Comparison of ENCODE assay signal across 8 mouse cellular contexts in the genomic region with DNA sequence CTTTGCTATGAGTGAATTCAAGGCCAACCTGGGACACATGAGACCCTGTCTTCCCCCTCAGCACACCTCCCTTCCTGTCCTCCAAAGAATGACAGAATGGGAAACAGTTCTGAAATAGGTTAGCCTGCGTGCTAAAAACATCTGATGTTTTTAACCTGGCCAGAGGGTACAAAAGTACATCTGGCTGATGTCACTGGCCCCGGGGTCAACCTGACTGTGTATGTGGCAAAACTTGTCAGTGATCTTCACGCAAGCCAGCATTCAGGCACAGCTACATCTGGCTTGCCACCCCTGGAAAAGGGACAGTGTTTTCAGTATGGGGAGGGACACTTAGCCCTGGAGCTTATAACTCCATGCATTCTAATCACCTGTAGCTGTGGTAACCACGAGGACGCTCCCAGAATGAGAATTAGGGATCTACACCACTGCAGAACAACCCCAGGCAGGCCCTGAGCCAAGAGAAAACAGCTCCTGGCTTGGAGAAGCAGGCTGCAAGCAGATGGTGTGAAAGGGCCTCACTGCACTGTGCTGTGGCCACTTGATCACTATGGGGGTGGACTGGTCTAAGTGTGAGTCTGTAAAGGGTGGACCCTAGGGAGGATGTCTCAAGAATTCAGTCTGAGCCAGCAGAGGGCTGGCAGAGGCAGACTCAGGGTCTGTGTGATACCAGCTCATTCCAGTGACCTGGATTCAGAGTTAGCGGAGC. TPM values are rescaled to one million over a fixed set of nuclear protein-coding genes. Genes with fewer than 3 reads are reported as not detected.
DNase-seq lines count a peak whose midpoint lies in the region; ATAC-seq and TF ChIP-seq lines count a peak whose summit lies in the region.

No protein-coding gene starts in this region.

- H3K4me2 ChIP-seq in heart, embryonic 12.5 days, result no peak overlapping the region
- no peak overlapping the region for H3K4me2 ChIP-seq in kidney, embryonic 16.5 days (replicated peaks; ENCODE audit: low read depth, low read length)
- H3K4me2 ChIP-seq in liver, embryonic 13.5 days, result no peak overlapping the region

- no peak for TF ChIP-seq POLR2A in thymus, adult 2 months (IDR thresholded peaks at IDR 0.05; ENCODE audit: control insufficient read depth, extremely low read depth, insufficient read depth, low read length, poor library complexity)

- ATAC-seq in heart, embryonic 12.5 days (ENCODE audit: insufficient number of reproducible peaks, low FRiP score), result no peak
- ATAC-seq in kidney, embryonic 16.5 days (ENCODE audit: low FRiP score, low TSS enrichment), result peak; percentile 50; the same call in 1 of the 2 replicates
- peak; percentile 39 for ATAC-seq in liver, embryonic 13.5 days (ENCODE audit: low read depth)

- no peak overlapping the region for H3K4me3 ChIP-seq in heart, embryonic 12.5 days
- no peak overlapping the region for H3K4me3 ChIP-seq in kidney, embryonic 16.5 days (ENCODE audit: low read length)
- H3K4me3 ChIP-seq in liver, embryonic 13.5 days (replicated peaks), result no peak overlapping the region
- H3K4me3 ChIP-seq in thymus, adult 2 months (ENCODE audit: control insufficient read depth, insufficient read depth, low read length), result no peak overlapping the region

- H3K27me3 ChIP-seq in heart, embryonic 12.5 days (replicated peaks), result no peaks in the 10 kb centered on the region
- H3K27me3 ChIP-seq in kidney, embryonic 16.5 days (ENCODE audit: insufficient read depth, low read length), result no peaks in the 10 kb centered on the region
- H3K27me3 ChIP-seq in liver, embryonic 13.5 days, result no peaks in the 10 kb centered on the region
- H3K27me3 ChIP-seq in thymus, adult 2 months (ENCODE audit: control insufficient read depth, insufficient read depth, low read length), result no peaks in the 10 kb centered on the region

- H3K9me3 ChIP-seq in heart, embryonic 12.5 days (replicated peaks), result no peaks in the 10 kb centered on the region
- no peaks in the 10 kb centered on the region for H3K9me3 ChIP-seq in kidney, embryonic 16.5 days (ENCODE audit: low read length)
- no peaks in the 10 kb centered on the region for H3K9me3 ChIP-seq in liver, embryonic 13.5 days (replicated peaks)

- peaks cover 18% of the 10 kb centered on the region for H3K36me3 ChIP-seq in heart, embryonic 12.5 days
- peaks cover 26% of the 10 kb centered on the region for H3K36me3 ChIP-seq in kidney, embryonic 16.5 days (ENCODE audit: insufficient read depth, low read length)
- peaks cover 31% of the 10 kb centered on the region for H3K36me3 ChIP-seq in liver, embryonic 13.5 days
- H3K36me3 ChIP-seq in thymus, adult 2 months (ENCODE audit: control insufficient read depth, insufficient read depth, low read length), result peaks cover 14% of the 10 kb centered on the region

- no peak for TF ChIP-seq CTCF in thymus, adult 2 months (IDR thresholded peaks at IDR 0.05; ENCODE audit: borderline replicate concordance, control insufficient read depth, extremely low read depth, insufficient read depth, low read length, poor library complexity)

- peak overlapping the region; percentile 19; the same call in 1 of the 2 replicates for H3K27ac ChIP-seq in heart, embryonic 12.5 days (ENCODE audit: poor library complexity, severe bottlenecking)
- peak overlapping the region; percentile 77 for H3K27ac ChIP-seq in kidney, embryonic 16.5 days (ENCODE audit: low read length)
- peak overlapping the region; percentile 70 for H3K27ac ChIP-seq in liver, embryonic 13.5 days
- no peak overlapping the region for H3K27ac ChIP-seq in thymus, adult 2 months (ENCODE audit: control insufficient read depth, insufficient read depth, low read length)

- H3K4me1 ChIP-seq in heart, embryonic 12.5 days (replicated peaks), result peaks cover 38% of the 10 kb centered on the region
- peaks cover 41% of the 10 kb centered on the region for H3K4me1 ChIP-seq in kidney, embryonic 16.5 days (ENCODE audit: insufficient read depth, low read length)
- peaks cover 33% of the 10 kb centered on the region for H3K4me1 ChIP-seq in liver, embryonic 13.5 days (replicated peaks)
- H3K4me1 ChIP-seq in thymus, adult 2 months (replicated peaks; ENCODE audit: control insufficient read depth, insufficient read depth, low read length), result no peaks in the 10 kb centered on the region

- H3K9ac ChIP-seq in heart, embryonic 12.5 days, result no peak overlapping the region
- no peak overlapping the region; the same call in 1 of the 2 replicates for H3K9ac ChIP-seq in kidney, embryonic 16.5 days (replicated peaks; ENCODE audit: low read length)
- H3K9ac ChIP-seq in liver, embryonic 13.5 days, result no peak overlapping the region

- WGBS in heart, embryonic 12.5 days, result 74% methylated on average over 6 of the region's 6 CpGs
- WGBS in kidney, embryonic 16.5 days, result 55% methylated on average over 6 of the region's 6 CpGs
- 70% methylated on average over 6 of the region's 6 CpGs for WGBS in liver, embryonic 13.5 days (ENCODE audit: insufficient replicate concordance)
- WGBS in thymus, adult 2 months, result 92% methylated on average over 6 of the region's 6 CpGs

- peak; percentile 42 to 61 for DNase-seq in cerebellum, adult 18-20 months
- no peak for DNase-seq in cerebellum, adult 11 months
- DNase-seq in cerebellum, adult 9-10 months, result peak; percentile 47
- no peak for DNase-seq in liver, embryonic 13.5 days
- peak; percentile 57 for DNase-seq in right cerebral cortex, postnatal 4 days
- no peak for DNase-seq in thymus, adult 2 months

RNA-seq across cellular contexts. Expression of a gene that starts 35.3 kb away (rescaled TPM):
- polyA plus RNA-seq in heart, embryonic 12.5 days (2016; fragmentation: Nextera tagmentation; extraction: Ambion mirVana), result 79.1 and 85.8 TPM in 2 replicates
- polyA plus RNA-seq in kidney, embryonic 16.5 days (2015; fragmentation: Nextera tagmentation; extraction: Ambion mirVana), result 82.9 and 96.3 TPM in 2 replicates
- polyA plus RNA-seq in liver, embryonic 13.5 days (2015; fragmentation: Nextera tagmentation; extraction: Ambion mirVana), result 21.7 and 23.3 TPM in 2 replicates
- polyA plus RNA-seq in thymus, adult 2 months (2012; rRNA removed), result 141 and 179 TPM in 2 replicates

Comparison
In these comparisons a context has a peak if more than half of its experiments do, and no peak if none do; other contexts are left out.
1. DNase-seq: peak in cerebellum, adult 18-20 months (2 of 2), cerebellum, adult 9-10 months (single experiment) and right cerebral cortex, postnatal 4 days (single experiment); none in cerebellum, adult 11 months (single experiment), liver, embryonic 13.5 days (single experiment) and thymus, adult 2 months (single experiment).